Mouse (Mus musculus): ENCODE measurements around the gene Mrps33. TPM values are rescaled to one million over a fixed set of nuclear protein-coding genes. Genes with fewer than 3 reads are reported as not detected.

Gene Mrps33
- total and polyA plus RNA-seq, 3 experiments: 102 to 1,706 (median 126) TPM

- Histone ChIP-seq H3K4me1 (ENCODE audit: control insufficient read depth in 1 of 2, insufficient read depth in 2 of 2, low read length in 2 of 2) (no peaks in the 10 kb centered on the region), H3K9ac (ENCODE audit: control insufficient read depth, low read depth, low read length, poor library complexity, severe bottlenecking) (no peak overlapping the region), H3K9me3 (replicated peaks; ENCODE audit: insufficient read depth, low read length) (no peaks in the 10 kb centered on the region), H3K4me3 (ENCODE audit: control insufficient read depth in 1 of 2, insufficient read depth in 1 of 2, low read depth in 2 of 2, low read length in 2 of 2) (no peak overlapping the region), H3K27me3 (ENCODE audit: control insufficient read depth in 1 of 2, insufficient read depth in 2 of 2, low read length in 2 of 2) (peaks cover 3% of the 10 kb centered on the region in 2 experiments), H3K79me2 (ENCODE audit: control insufficient read depth, insufficient read depth, low read length, poor library complexity) (no peaks in the 10 kb centered on the region), H3K27ac (ENCODE audit: control insufficient read depth, low read depth, low read length) (no peak overlapping the region), H3K36me3 (ENCODE audit: control insufficient read depth in 1 of 2, insufficient read depth in 2 of 2, low read length in 2 of 2) (no peaks in the 10 kb centered on the region)
- no peak for DNase-seq (ENCODE audit: low read depth, low spot score)
- TF ChIP-seq RAD21 (IDR thresholded peaks at IDR 0.05; ENCODE audit: low read depth, low read length) (no peak), EP300 (IDR thresholded peaks at IDR 0.05; ENCODE audit: low read depth in 1 of 2, low read length in 2 of 2) (no peak)
Measured at GRCm38 (mm10) chr6:39788408-39788807, 22.4 kb downstream of the Mrps33 start.

- DNase-seq (ENCODE audit: low read depth, low spot score): no peak
- no peaks in the 10 kb centered on the region for H3K4me1 ChIP-seq (ENCODE audit: control insufficient read depth in 1 of 2, insufficient read depth in 2 of 2, low read length in 2 of 2)
- no peaks in the 10 kb centered on the region for H3K79me2 ChIP-seq (ENCODE audit: control insufficient read depth, insufficient read depth, low read length, poor library complexity)
- H3K36me3 ChIP-seq (ENCODE audit: control insufficient read depth in 1 of 2, insufficient read depth in 2 of 2, low read length in 2 of 2): no peaks in the 10 kb centered on the region
- no peak for TF ChIP-seq BHLHE40 (IDR thresholded peaks at IDR 0.05; ENCODE audit: borderline replicate concordance, low read depth, low read length)
- TF ChIP-seq TAL1 (IDR thresholded peaks at IDR 0.05; ENCODE audit: low read length): no peak
- no peak for TF ChIP-seq USF2 (IDR thresholded peaks at IDR 0.05; ENCODE audit: borderline replicate concordance in 1 of 2, insufficient read depth in 1 of 2, low read depth in 1 of 2, low read length in 2 of 2)
- no peak for TF ChIP-seq UBTF (IDR thresholded peaks at IDR 0.05; ENCODE audit: borderline replicate concordance, insufficient read depth, low read depth, low read length)
- TF ChIP-seq MEF2A (IDR thresholded peaks at IDR 0.05; ENCODE audit: extremely low read depth, insufficient replicate concordance, low read depth, low read length, poor library complexity, severe bottlenecking): no peak
- no peak for TF ChIP-seq ZC3H11A (IDR thresholded peaks at IDR 0.05; ENCODE audit: low read depth, low read length)
- TF ChIP-seq RAD21 (IDR thresholded peaks at IDR 0.05; ENCODE audit: low read depth, low read length): no peak
- no peak for TF ChIP-seq TBP (IDR thresholded peaks at IDR 0.05; ENCODE audit: low read depth, low read length)
- no peak for TF ChIP-seq SMC3 (IDR thresholded peaks at IDR 0.05; ENCODE audit: low read depth, low read length)
- TF ChIP-seq MXI1 (IDR thresholded peaks at IDR 0.05; ENCODE audit: low read depth, low read length): no peak
- no peak for TF ChIP-seq NRF1 (IDR thresholded peaks at IDR 0.05; ENCODE audit: insufficient read depth, low read depth, low read length, poor library complexity, severe bottlenecking)
- no peak for TF ChIP-seq RCOR1 (IDR thresholded peaks at IDR 0.05; ENCODE audit: low read depth, low read length)
- no peak for TF ChIP-seq NELFE (IDR thresholded peaks at IDR 0.05; ENCODE audit: low read depth, low read length)
- TF ChIP-seq CHD1 (IDR thresholded peaks at IDR 0.05; ENCODE audit: low read depth, low read length): no peak
- TF ChIP-seq KAT2A (conservative IDR thresholded peaks at IDR 0.05; ENCODE audit: low read depth, low read length): no peak
- TF ChIP-seq POLR2AphosphoS2 (IDR thresholded peaks at IDR 0.05; ENCODE audit: low read length): no peak
- H3K27me3 ChIP-seq (ENCODE audit: control insufficient read depth in 1 of 2, insufficient read depth in 2 of 2, low read length in 2 of 2): peaks cover 3% of the 10 kb centered on the region in 2 experiments
- H3K9me3 ChIP-seq (replicated peaks; ENCODE audit: insufficient read depth, low read length): no peaks in the 10 kb centered on the region
- no peak overlapping the region for H3K27ac ChIP-seq (ENCODE audit: control insufficient read depth, low read depth, low read length)
- H3K9ac ChIP-seq (ENCODE audit: control insufficient read depth, low read depth, low read length, poor library complexity, severe bottlenecking): no peak overlapping the region
- no peak overlapping the region for H3K4me3 ChIP-seq (ENCODE audit: control insufficient read depth in 1 of 2, insufficient read depth in 1 of 2, low read depth in 2 of 2, low read length in 2 of 2)
Measured at GRCm38 (mm10) chr6:39787783-39788182, 23.0 kb downstream of the Mrps33 start.
